Mouse (Mus musculus) midbrain, embryonic 10.5 days (tissue): Measurements from ENCODE around the gene Gm9495. TPM values are rescaled to one million over a fixed set of nuclear protein-coding genes. Genes with fewer than 3 reads are reported as not detected.

Experiments
- polyA plus RNA-seq: library from polyadenylated mRNA; unstranded; fragments of >200 nt; fragmentation: Nextera tagmentation; extraction: Ambion mirVana; gene quantifications from 2 replicates; pipeline ENCODE4 v1.2.1, GENCODE M21; 2016

Gene Gm9495
- polyA plus RNA-seq, 1 experiment from 2014 or later = not detected

Other genes starting within 250 kb of the Gm9495 start
- gene Zfp930, start 244.5 kb downstream of the Gm9495 start, polyA plus RNA-seq = 25.6 and 27.4 TPM in 2 replicates
- 6.7 and 9.2 TPM in 2 replicates for gene D130040H23Rik, start 182.5 kb downstream of the Gm9495 start, polyA plus RNA-seq
- gene Gm7697, start 69.4 kb upstream of the Gm9495 start, polyA plus RNA-seq = not detected in 2 replicates
- 34.7 and 37.0 TPM in 2 replicates for gene Zfp868, start 172.0 kb upstream of the Gm9495 start, polyA plus RNA-seq
- 2.2 and 3.2 TPM in 2 replicates for gene Zfp964, start 200.9 kb upstream of the Gm9495 start, polyA plus RNA-seq